ENCODE assay signal across 1 mouse cellular context in the genomic region with DNA sequence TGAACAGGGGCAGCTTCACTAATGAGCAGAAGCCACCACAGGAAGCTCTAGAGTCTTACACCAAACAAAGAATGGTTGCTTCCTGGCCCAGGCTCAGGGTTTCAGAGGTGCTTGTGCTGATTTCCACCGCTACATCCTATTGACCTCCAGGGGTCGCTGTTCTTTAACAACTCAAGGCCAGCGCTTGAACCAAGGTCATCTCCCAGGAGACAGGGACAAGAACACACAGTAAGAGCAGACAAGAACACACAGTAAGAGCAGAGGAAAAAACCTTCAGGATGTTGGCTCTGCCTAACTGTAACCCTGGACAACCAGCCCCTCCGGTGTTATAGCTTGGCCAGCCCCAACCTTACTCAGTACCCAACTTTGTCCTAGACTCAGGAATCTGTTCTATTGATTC.
TF ChIP-seq lines count a peak whose summit lies in the region.

No protein-coding gene starts in this region.

TF ChIP-seq in CH12.LX, 34 proteins besides CTCF, POLR2A, EP300 and RAD21:
- peak; percentile 90 for TF ChIP-seq SMC3 (IDR thresholded peaks at IDR 0.05; ENCODE audit: low read depth, low read length)
- 0 out of 2 replicates have a peak, but pooled peaks have one; percentile 18 for TF ChIP-seq TCF12 (IDR thresholded peaks at IDR 0.05; ENCODE audit: low read depth, low read length)
- TF ChIP-seq ZC3H11A (IDR thresholded peaks at IDR 0.05; ENCODE audit: low read depth, low read length): peak; percentile 29; the same call in 1 of the 2 replicates
- TF ChIP-seq GABPA (IDR thresholded peaks at IDR 0.05; ENCODE audit: insufficient replicate concordance, low read depth, low read length): no peak
- TF ChIP-seq MAX (IDR thresholded peaks at IDR 0.05; ENCODE audit: low read length): 0 out of 2 replicates have a peak, but pooled peaks have one; percentile 23
- TF ChIP-seq ZNF384 (IDR thresholded peaks at IDR 0.05; ENCODE audit: low read depth, low read length): no peak
- TF ChIP-seq MYC (IDR thresholded peaks at IDR 0.05; ENCODE audit: low read depth, low read length): peak; percentile 51; the same call in 1 of the 2 replicates
- peak; percentile 32; the same call in 1 of the 2 replicates for TF ChIP-seq IRF4 (IDR thresholded peaks at IDR 0.05; ENCODE audit: low read depth, low read length)
- TF ChIP-seq ELF1 (IDR thresholded peaks at IDR 0.05; ENCODE audit: low read depth, low read length): peak; percentile 26; the same call in 1 of the 2 replicates
TF ChIP-seq in CH12.LX: peak in this region for 7.
